Mouse (Mus musculus) liver, embryonic 14.5 days (tissue): ENCODE measurements at regions not wholly inside any gene's neighbourhood (a gene's known extent, or its start where the extent isn't known, plus 50 kb on each side); places are given as distances from the start of the nearest gene placed in this dataset.

ENCODE experiments used
- CTCF ChIP-seq: IDR thresholded peaks from 2 replicates; pipeline ENCODE4 v1.5.1; 2016; ENCODE audit warnings: antibody characterized with exemption, low read depth, control low read depth
- EP300 ChIP-seq: IDR thresholded peaks from 2 replicates; pipeline ENCODE4 v1.6.1; 2016; ENCODE audit warnings: antibody characterized with exemption, low read depth

DNA sequence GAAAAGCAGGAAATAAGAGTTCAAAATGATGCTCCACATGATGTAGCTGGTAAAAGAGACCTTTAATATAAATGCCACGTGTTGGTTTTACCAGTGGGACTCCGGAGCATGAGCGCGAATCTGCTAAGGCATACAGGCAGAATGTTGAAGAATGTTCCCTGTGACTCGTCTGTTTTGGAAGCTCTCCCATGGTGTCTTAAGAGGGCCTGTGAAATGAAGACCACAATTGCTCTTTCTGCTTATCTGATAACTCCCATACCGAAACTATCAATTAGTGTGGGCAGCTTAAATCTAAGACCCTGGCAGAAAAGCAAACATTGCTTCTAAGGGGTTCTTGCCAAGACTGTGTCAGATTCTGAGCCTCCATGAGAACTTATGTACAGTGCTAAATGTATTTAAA is 804.9 kb upstream of the Arrdc4 start:
- no peak for TF ChIP-seq CTCF
- no peak for TF ChIP-seq EP300
